Mouse (Mus musculus) kidney, adult 9 months (tissue): ENCODE data around the gene Dynlt1a.
"Not testable (repeated sequence)": the region's sequence is repeated elsewhere in the genome, so short reads cannot be mapped to it uniquely, and the experiment has no call there.

Source experiments
- DNase-seq: peaks from one replicate; pipeline ENCODE4 v3.0.0; 2022

Dynlt1a gene

DNA sequence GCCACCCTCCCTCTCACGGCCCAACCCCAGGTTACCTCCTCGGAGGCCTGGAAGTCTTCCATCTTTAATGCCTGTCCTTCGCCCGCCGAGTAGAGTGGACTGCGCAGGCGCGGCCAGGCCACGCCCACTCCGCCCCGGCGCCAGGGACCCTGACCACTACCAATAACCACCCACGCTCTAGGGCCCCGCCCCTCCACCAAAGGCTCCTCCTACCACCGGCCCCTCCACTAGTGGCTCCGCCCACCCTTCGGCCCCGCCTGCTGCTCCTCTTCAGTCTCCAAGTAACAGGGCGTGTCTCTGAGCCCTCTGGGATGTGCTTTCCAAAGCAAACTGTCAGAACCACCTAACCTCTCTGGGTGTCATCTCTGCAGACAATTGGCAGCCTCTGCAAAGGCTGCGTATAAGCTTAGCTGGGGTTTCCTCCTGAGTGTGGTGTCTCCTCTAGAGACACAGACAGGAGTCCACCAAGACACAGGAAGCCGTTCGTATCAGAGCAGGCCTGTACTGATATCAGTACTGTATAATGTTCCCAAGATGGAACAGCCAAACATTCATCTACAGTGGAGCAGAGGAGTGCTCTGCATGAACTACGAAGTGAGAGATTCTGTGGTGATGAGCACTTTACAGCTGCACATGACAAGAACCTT, at the start of gene Dynlt1a:
TSS of gene Dynlt1a (minus strand) at position 162 of the 647 bp plus-strand sequence.
- DNase-seq, result peak; percentile 99

DNA sequence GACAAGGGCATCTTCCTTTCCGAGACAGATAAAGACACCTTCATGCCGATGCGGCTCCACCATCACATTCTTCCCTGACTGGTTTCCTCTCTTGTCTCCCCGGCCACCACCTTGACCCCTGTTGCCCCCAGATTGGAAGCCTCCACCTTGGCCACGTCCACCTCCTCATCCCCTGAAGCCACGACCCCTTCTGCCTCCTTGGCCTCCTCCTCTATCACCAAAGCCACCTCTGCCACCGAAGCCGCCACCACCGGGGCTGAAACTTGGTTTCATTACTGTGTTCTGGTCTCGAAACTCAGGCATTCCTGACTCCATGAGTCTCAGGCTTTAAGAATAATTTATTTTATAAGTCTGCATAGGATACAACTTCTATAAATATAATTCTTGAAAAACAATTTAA, 38.0 kb upstream of the Dynlt1a start:
- DNase-seq, result not testable (repeated sequence)

DNA sequence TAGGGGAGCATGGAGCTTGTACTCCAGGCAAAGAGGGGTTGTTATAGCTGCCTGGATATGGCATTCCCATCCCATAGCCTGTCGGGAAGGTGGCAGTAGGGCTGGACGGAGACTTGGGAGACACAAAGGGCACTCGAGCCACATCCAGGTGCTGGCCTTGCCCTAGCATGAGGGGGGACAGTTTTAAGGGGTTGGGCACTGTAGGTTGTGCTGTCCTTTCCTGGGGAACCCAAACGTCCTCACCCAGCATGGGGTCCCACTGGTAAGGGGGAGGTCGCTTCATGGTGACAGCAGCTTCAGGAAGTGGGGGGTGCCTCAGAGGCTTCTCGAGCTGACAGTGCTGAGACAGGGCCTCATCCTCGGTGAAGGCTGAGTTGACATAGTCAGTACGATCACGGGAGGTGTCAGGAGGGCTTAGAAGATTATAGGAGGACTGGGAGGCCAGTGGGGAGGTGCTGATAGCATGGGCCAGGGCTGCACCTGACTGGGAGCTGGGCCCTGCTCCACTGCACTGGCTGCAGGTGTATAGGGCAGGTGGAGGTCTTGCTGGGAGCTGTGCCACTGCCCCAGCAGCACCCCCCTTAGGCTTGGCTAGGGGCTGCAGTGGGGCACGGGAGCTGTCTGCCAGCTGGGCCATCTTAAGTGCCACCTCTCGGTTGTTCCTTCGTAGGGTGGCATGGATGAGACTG, 25.4 kb upstream of the Dynlt1a start:
- not testable (repeated sequence) for DNase-seq

GRCm38 (mm10) chr17:6328997-6329396, 11.7 kb upstream of the Dynlt1a start:
- DNase-seq, result not testable (repeated sequence)

DNA sequence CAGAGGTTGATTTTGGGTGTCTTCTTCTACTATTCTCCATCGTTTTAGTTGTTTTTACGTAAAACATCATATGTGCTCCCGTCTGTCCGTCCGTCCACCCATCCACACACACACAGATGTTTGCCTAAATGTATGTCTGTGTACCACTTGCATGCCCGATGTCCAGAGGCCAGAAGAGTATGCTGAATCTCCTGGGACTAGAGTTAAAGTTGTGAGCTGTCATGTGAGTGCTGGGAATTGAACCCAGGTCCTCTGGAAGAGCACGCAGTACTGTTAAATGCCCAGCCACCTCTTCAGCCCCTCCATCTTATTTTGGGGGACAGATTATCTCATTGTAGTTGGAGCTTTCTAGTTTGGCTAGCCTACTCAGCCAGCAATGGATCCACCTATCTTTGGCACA, 10.3 kb upstream of the Dynlt1a start:
- not testable (repeated sequence) for DNase-seq

- DNase-seq, result peak; percentile 26
Observed at GRCm38 (mm10) chr17:6325543-6325942, 8.2 kb upstream of the Dynlt1a start.

GRCm38 (mm10) chr17:6325021-6325420, 7.7 kb upstream of the Dynlt1a start:
- DNase-seq, result peak; percentile 51

DNA sequence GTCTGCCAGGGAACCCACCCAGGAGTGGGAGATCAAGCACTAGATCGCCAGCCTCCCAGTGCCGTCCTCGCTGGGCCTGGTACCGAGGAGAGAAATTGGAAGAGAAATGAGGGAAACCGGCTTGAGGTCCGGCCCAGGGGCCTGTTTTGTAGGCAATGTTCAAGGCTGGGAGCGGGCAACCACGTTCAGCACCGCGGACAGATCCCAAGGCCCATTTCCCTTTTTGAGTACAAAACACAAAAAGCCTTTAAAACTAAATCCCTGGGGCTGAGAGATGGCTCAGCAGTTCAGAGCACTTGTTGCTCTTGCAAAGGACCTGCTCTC, 4.4 kb upstream of the Dynlt1a start:
- not testable (repeated sequence) for DNase-seq

DNA sequence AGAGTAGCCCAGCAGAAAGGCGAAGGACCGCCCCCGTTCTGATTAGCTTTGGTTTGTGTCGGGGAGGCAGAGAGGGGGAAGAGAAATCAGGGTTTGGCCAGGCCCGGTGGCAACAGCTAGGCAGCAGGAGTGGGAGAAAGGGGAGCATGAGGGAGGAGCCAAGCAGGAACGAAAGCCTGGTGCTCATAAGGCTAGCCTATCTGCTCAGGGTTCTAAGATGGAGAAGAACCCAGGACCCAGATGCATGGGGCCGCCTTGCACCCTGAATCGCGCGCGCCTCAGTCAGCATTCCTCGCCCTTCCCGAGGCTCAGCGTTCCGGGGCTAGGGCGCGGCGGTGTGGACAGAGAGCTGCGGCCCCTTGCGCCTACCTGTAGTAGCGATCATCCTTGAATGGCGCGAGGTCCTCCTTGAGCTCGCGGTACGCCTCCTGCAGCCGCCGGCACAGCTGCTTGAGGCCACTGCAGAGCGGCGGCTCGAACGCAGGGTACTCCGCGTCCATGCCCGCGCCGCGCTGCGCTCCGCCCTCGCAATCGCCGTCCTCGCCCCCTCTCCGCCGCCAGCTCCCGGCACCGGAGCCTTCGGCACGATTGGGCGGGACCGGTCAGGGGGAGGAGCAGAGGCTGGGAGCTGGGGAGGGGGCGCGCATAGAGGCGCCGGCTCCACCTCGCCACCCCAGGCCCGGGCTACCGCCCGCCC, 3.9 kb upstream of the Dynlt1a start:
- not testable (repeated sequence) for DNase-seq

- peak; percentile 50 for DNase-seq
Observed at GRCm38 (mm10) chr17:6316379-6317126, 747 bp downstream of the Dynlt1a start.

GRCm38 (mm10) chr17:6315706-6316105, 1.6 kb downstream of the Dynlt1a start:
- DNase-seq, result peak; percentile 29

DNA sequence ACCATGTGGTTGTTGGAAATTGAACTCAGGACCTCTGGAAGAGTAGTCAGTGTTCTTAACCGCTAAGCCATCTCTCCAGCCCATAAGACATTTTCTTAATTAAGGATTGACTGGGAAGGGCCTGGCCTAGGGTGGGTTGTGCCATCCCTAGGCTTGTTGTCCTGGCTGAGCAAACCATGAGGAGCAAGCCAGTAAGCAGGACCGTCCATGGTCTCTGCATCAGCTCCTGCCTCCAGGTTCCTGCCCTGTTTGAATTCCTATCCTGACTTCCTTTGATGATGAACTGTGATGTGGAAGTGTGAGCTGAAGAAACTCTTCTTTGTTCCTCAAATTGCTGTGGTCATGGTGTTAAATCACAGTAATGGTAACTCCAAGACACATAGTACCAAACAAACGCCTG, 2.8 kb downstream of the Dynlt1a start:
- not testable (repeated sequence) for DNase-seq

GRCm38 (mm10) chr17:6312755-6313154, 4.5 kb downstream of the Dynlt1a start:
- DNase-seq, result not testable (repeated sequence)

- not testable (repeated sequence) for DNase-seq
Observed at GRCm38 (mm10) chr17:6311716-6312115, 5.6 kb downstream of the Dynlt1a start.

- not testable (repeated sequence) for DNase-seq
Observed at GRCm38 (mm10) chr17:6306503-6306902, 10.8 kb downstream of the Dynlt1a start.

DNA sequence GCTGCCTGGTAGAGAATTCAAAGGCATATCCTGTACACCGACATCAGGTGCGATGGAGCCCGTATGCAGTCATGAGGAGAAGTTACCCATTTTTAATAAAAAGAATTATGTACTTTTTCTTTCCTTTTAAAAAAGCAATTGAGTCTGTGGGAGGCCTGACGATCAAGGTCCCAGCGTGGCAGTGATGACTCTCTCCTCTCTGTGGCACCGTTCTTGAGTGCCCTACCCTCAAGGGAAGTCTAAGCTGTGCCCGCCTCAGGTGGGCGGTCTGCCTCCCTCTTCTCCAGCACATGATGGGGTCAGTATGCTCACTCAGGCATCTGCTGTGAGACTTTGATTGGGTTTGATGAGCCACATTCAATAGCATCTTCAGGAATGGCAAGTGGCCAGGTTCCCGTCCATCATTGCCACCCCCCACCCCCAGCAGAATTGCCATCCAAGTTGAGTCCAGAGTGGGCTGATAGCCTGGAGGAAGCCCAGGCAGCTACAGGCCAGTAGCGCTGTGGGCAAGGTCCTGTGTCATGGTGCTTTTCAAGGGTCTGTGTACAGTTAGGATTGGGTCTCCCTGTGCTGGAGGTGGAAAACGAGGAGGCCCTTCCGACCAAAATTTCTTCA, 11.5 kb downstream of the Dynlt1a start:
- DNase-seq, result not testable (repeated sequence)

DNA sequence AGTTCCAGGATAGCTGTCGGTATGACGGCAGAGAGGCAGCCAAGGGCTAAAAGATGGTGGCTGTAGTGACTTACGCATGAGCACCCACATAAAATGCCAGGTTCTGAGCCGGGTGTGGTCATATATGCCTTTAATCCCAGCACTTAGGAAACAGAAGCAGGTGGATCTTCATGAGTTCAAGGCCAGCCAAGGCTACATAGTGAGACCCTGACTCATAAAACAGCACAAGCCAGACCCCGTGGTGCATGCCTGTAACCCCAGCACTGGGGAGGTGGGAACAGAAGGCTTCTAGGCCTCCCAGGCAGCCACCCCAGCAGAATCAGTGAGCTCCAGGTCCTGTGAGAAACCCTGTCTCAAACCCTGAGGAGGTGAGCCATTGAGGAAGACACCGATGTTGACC, 12.4 kb downstream of the Dynlt1a start:
- DNase-seq, result not testable (repeated sequence)

DNA sequence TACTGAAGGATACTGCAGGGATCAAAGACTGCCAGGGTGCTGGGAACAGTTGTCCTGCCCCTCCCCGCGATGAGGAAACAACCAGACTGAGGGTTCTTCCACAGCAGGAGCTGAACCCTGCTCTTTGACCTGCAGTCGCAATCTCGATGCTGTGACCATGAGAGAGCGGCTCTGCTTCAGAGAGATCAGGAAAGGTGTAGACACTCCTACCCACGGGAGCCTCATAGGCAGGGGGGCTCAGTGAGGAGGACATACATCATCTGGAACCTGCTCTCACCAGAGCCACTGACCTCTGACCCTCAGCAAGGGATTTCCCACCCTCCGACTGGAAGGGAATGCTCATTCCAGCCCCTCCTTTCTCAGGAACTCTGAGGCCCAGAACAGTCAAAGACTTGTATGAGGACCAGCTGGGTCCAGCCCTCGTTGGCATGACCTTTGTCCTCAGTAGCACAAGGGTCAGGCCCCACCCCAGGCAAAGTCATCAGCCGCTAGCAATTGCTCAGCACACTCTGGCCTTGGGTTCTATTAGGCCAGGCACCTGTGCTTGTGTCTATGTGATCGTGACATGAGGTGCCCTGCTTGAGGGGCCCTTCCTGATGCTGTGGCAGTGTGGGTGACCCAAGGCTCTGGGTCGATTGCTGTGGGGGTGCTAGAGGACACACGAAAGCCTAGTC, 17.0 kb downstream of the Dynlt1a start:
- peak; percentile 23 for DNase-seq

- DNase-seq, result not testable (repeated sequence)
Observed at GRCm38 (mm10) chr17:6297060-6297795, 20.1 kb downstream of the Dynlt1a start.

GRCm38 (mm10) chr17:6293882-6294281, 23.4 kb downstream of the Dynlt1a start:
- DNase-seq, result not testable (repeated sequence)

- not testable (repeated sequence) for DNase-seq
Observed at GRCm38 (mm10) chr17:6289045-6289444, 28.3 kb downstream of the Dynlt1a start.
